Mouse (Mus musculus) neural tube, embryonic 15.5 days (tissue): ENCODE measurements around the gene Vezt. TPM values are rescaled to one million over a fixed set of nuclear protein-coding genes. Genes with fewer than 3 reads are reported as not detected.
A peak's percentile ranks its signal among the peaks of the same experiment; 100 is the strongest.

Source experiments
- ATAC-seq: fragments of 200-750 bp; cut with Nextera tagmentation; 2 replicates; pipeline ENCODE4 v1.8.0; 2017; ENCODE audit warnings: mild to moderate bottlenecking, moderate TSS enrichment, moderate library complexity; ENCODE audit not compliant: low FRiP score
- H3K27ac ChIP-seq: fragments of 300-500 bp; sonication (generic); replicated peaks from 2 replicates; pipeline ENCODE4 v1.5.1; 2015; ENCODE audit warnings: mild to moderate bottlenecking, inconsistent platforms
- H3K27me3 ChIP-seq: fragments of 300-500 bp; sonication (generic); replicated peaks from 2 replicates; pipeline ENCODE4 v1.6.1; 2015; ENCODE audit warnings: inconsistent platforms
- H3K36me3 ChIP-seq: fragments of 300-500 bp; sonication (generic); 2 replicates; pipeline ENCODE4 v1.6.1; 2015; ENCODE audit warnings: inconsistent platforms
- H3K4me1 ChIP-seq: fragments of 300-500 bp; sonication (generic); 2 replicates; pipeline ENCODE4 v1.6.1; 2015; ENCODE audit warnings: inconsistent platforms
- H3K4me2 ChIP-seq: fragments of 300-500 bp; sonication (generic); 2 replicates; pipeline ENCODE4 v1.6.1; 2015; ENCODE audit warnings: inconsistent platforms, mild to moderate bottlenecking, moderate library complexity
- H3K4me3 ChIP-seq: fragments of 300-500 bp; sonication (generic); replicated peaks from 2 replicates; pipeline ENCODE4 v1.5.1; 2015; ENCODE audit warnings: mild to moderate bottlenecking, inconsistent platforms
- H3K9ac ChIP-seq: fragments of 300-500 bp; sonication (generic); replicated peaks from 2 replicates; pipeline ENCODE4 v1.6.1; 2015; ENCODE audit warnings: mild to moderate bottlenecking, inconsistent platforms
- H3K9me3 ChIP-seq: fragments of 300-500 bp; sonication (generic); replicated peaks from 2 replicates; pipeline ENCODE4 v1.6.1; 2016; ENCODE audit warnings: inconsistent platforms
- WGBS: fragments of 180-500 bp; shearing (Covaris S2); methylation state at CpG from one replicate; pipeline ENCODE4 v1.1.7; 2015; ENCODE audit warnings: mixed read lengths; 5-methylcytosine and 5-hydroxymethylcytosine counted together
- polyA plus RNA-seq: library from polyadenylated mRNA; unstranded; fragments of >200 nt; fragmentation: Nextera tagmentation; extraction: Ambion mirVana; gene quantifications from 2 replicates; pipeline ENCODE4 v1.2.1, GENCODE M21; 2015

Gene Vezt
- polyA plus RNA-seq, 1 experiment from 2014 or later = 42.3 TPM

GRCm38 (mm10) chr10:93919227-93919626, 116.4 kb downstream of the Vezt start:
- Histone ChIP-seq H3K9ac (no peak overlapping the region), H3K9me3 (no peaks in the 10 kb centered on the region), H3K4me2 (no peak overlapping the region), H3K27me3 (no peaks in the 10 kb centered on the region), H3K36me3 (no peaks in the 10 kb centered on the region), H3K27ac (0 out of 2 replicates have a peak overlapping the region, but pooled peaks have one; percentile 13), H3K4me1 (peaks cover 5% of the 10 kb centered on the region; the same call in 1 of the 2 replicates), H3K4me3 (no peak overlapping the region)
- WGBS = 75% methylated on average over 13 of the region's 13 CpGs
- ATAC-seq = no peak

GRCm38 (mm10) chr10:93918701-93919100, 116.9 kb downstream of the Vezt start:
- Histone ChIP-seq H3K4me3 (no peak overlapping the region), H3K9ac (no peak overlapping the region), H3K4me1 (peaks cover 5% of the 10 kb centered on the region; the same call in 1 of the 2 replicates), H3K27me3 (no peaks in the 10 kb centered on the region), H3K9me3 (no peaks in the 10 kb centered on the region), H3K36me3 (no peaks in the 10 kb centered on the region), H3K4me2 (no peak overlapping the region), H3K27ac (no peak overlapping the region)
- 53% methylated on average over 6 of the region's 6 CpGs for WGBS
- ATAC-seq = no peak

GRCm38 (mm10) chr10:93918087-93918486, 117.5 kb downstream of the Vezt start:
- ATAC-seq = no peak
- Histone ChIP-seq H3K27ac (no peak overlapping the region), H3K36me3 (no peaks in the 10 kb centered on the region), H3K4me3 (no peak overlapping the region), H3K9ac (no peak overlapping the region), H3K4me1 (peaks cover 5% of the 10 kb centered on the region; the same call in 1 of the 2 replicates), H3K9me3 (no peaks in the 10 kb centered on the region), H3K4me2 (no peak overlapping the region), H3K27me3 (no peaks in the 10 kb centered on the region)
- WGBS = 85% methylated on average over 2 of the region's 2 CpGs

- no peak overlapping the region for H3K4me3 ChIP-seq
- H3K27me3 ChIP-seq = no peaks in the 10 kb centered on the region
- no peak overlapping the region for H3K4me2 ChIP-seq
- no peaks in the 10 kb centered on the region for H3K36me3 ChIP-seq
- 78% methylated on average over 2 of the region's 2 CpGs for WGBS
- no peak overlapping the region for H3K9ac ChIP-seq
- no peaks in the 10 kb centered on the region for H3K9me3 ChIP-seq
- no peak overlapping the region for H3K27ac ChIP-seq
- peaks cover 5% of the 10 kb centered on the region; the same call in 1 of the 2 replicates for H3K4me1 ChIP-seq
- ATAC-seq = no peak
Measured at GRCm38 (mm10) chr10:93916778-93917177, 118.8 kb downstream of the Vezt start.

GRCm38 (mm10) chr10:93915531-93916275, 119.9 kb downstream of the Vezt start:
- H3K4me3 ChIP-seq = no peak overlapping the region
- no peak overlapping the region for H3K27ac ChIP-seq
- H3K36me3 ChIP-seq = no peaks in the 10 kb centered on the region
- no peaks in the 10 kb centered on the region for H3K27me3 ChIP-seq
- no peaks in the 10 kb centered on the region for H3K9me3 ChIP-seq
- peaks cover 5% of the 10 kb centered on the region; the same call in 1 of the 2 replicates for H3K4me1 ChIP-seq
- 42% methylated on average over 11 of the region's 11 CpGs for WGBS
- H3K9ac ChIP-seq = no peak overlapping the region
- ATAC-seq = no peak
- H3K4me2 ChIP-seq = 0 out of 2 replicates have a peak overlapping the region, but pooled peaks have one; percentile 26

- no peaks in the 10 kb centered on the region for H3K9me3 ChIP-seq
- H3K36me3 ChIP-seq = no peaks in the 10 kb centered on the region
- no peaks in the 10 kb centered on the region for H3K4me1 ChIP-seq
- no peak overlapping the region for H3K9ac ChIP-seq
- no peak overlapping the region for H3K4me3 ChIP-seq
- no peak overlapping the region for H3K27ac ChIP-seq
- no peak for ATAC-seq
- 73% methylated on average over 5 of the region's 5 CpGs for WGBS
- H3K4me2 ChIP-seq = no peak overlapping the region
- H3K27me3 ChIP-seq = no peaks in the 10 kb centered on the region
Measured at GRCm38 (mm10) chr10:93913525-93913924, 122.1 kb downstream of the Vezt start.

GRCm38 (mm10) chr10:93912917-93913316, 122.7 kb downstream of the Vezt start:
- Histone ChIP-seq H3K27me3 (no peaks in the 10 kb centered on the region), H3K4me3 (no peak overlapping the region), H3K27ac (no peak overlapping the region), H3K9me3 (no peaks in the 10 kb centered on the region), H3K9ac (no peak overlapping the region), H3K4me2 (no peak overlapping the region), H3K36me3 (no peaks in the 10 kb centered on the region), H3K4me1 (no peaks in the 10 kb centered on the region)
- 98% methylated on average over 1 of the region's 1 CpGs for WGBS
- no peak for ATAC-seq

GRCm38 (mm10) chr10:93912136-93912855, 123.3 kb downstream of the Vezt start:
- H3K4me3 ChIP-seq = no peak overlapping the region
- H3K27ac ChIP-seq = no peak overlapping the region
- ATAC-seq = no peak
- H3K36me3 ChIP-seq = no peaks in the 10 kb centered on the region
- H3K4me2 ChIP-seq = no peak overlapping the region
- 89% methylated on average over 5 of the region's 5 CpGs for WGBS
- no peak overlapping the region for H3K9ac ChIP-seq
- no peaks in the 10 kb centered on the region for H3K4me1 ChIP-seq
- H3K9me3 ChIP-seq = no peaks in the 10 kb centered on the region
- no peaks in the 10 kb centered on the region for H3K27me3 ChIP-seq

- Histone ChIP-seq H3K9me3 (no peaks in the 10 kb centered on the region), H3K36me3 (no peaks in the 10 kb centered on the region), H3K27me3 (no peaks in the 10 kb centered on the region), H3K4me1 (no peaks in the 10 kb centered on the region), H3K4me2 (no peak overlapping the region), H3K9ac (no peak overlapping the region), H3K4me3 (no peak overlapping the region), H3K27ac (no peak overlapping the region)
- 82% methylated on average over 5 of the region's 5 CpGs for WGBS
- no peak for ATAC-seq
Measured at GRCm38 (mm10) chr10:93911326-93911725, 124.3 kb downstream of the Vezt start.

GRCm38 (mm10) chr10:93909811-93910446, 125.7 kb downstream of the Vezt start:
- 77% methylated on average over 5 of the region's 5 CpGs for WGBS
- no peak for ATAC-seq

GRCm38 (mm10) chr10:93909015-93909414, 126.6 kb downstream of the Vezt start:
- no peaks in the 10 kb centered on the region for H3K9me3 ChIP-seq
- no peaks in the 10 kb centered on the region for H3K27me3 ChIP-seq
- no peak overlapping the region for H3K4me2 ChIP-seq
- no peak overlapping the region for H3K27ac ChIP-seq
- H3K4me1 ChIP-seq = no peaks in the 10 kb centered on the region
- no peaks in the 10 kb centered on the region for H3K36me3 ChIP-seq
- WGBS = 80% methylated on average over 1 of the region's 1 CpGs
- no peak overlapping the region for H3K9ac ChIP-seq
- no peak overlapping the region for H3K4me3 ChIP-seq
- no peak for ATAC-seq

More at GRCm38 (mm10) chr10:93909811-93910446, 125.7 kb downstream of the Vezt start:
- H3K4me1 ChIP-seq = no peaks in the 10 kb centered on the region
- no peak overlapping the region for H3K27ac ChIP-seq
- no peaks in the 10 kb centered on the region for H3K9me3 ChIP-seq
- no peaks in the 10 kb centered on the region for H3K36me3 ChIP-seq
- no peak overlapping the region for H3K4me3 ChIP-seq
- H3K9ac ChIP-seq = no peak overlapping the region
- no peaks in the 10 kb centered on the region for H3K27me3 ChIP-seq
- no peak overlapping the region for H3K4me2 ChIP-seq
